Mouse (Mus musculus) left cerebral cortex, adult 11 months (tissue): ENCODE measurements around the gene Olfr1509.
"Not testable (repeated sequence)": the region's sequence is repeated elsewhere in the genome, so short reads cannot be mapped to it uniquely, and the experiment has no call there.

Experiments used
- DNase-seq: peaks from one replicate; pipeline ENCODE4 v3.0.0; 2022; ENCODE audit warnings: low spot score

The Olfr1509 gene

GRCm38 (mm10) chr14:52442690-52443089 lies at the start of gene Olfr1509:
Olfr1509 (plus strand) TSS chr14:52442990.
- DNase-seq: no peak

GRCm38 (mm10) chr14:52397279-52397678 lies 45.5 kb upstream of the Olfr1509 start, which contains the start of gene Olfr1511:
Olfr1511 (minus strand) TSS chr14:52397379.
- no peak for DNase-seq

GRCm38 (mm10) chr14:52410142-52410919 lies 32.5 kb upstream of the Olfr1509 start:
- not testable (repeated sequence) for DNase-seq

- DNase-seq: no peak
Observed at GRCm38 (mm10) chr14:52414273-52414672, 28.5 kb upstream of the Olfr1509 start, which contains the start of gene Olfr1510. Olfr1510 (minus strand) TSS chr14:52414373.

GRCm38 (mm10) chr14:52427686-52428085 lies 15.1 kb upstream of the Olfr1509 start:
- no peak for DNase-seq

GRCm38 (mm10) chr14:52451138-52451537 lies 8.3 kb downstream of the Olfr1509 start:
- no peak for DNase-seq

- no peak for DNase-seq
Observed at GRCm38 (mm10) chr14:52461928-52462327, 19.1 kb downstream of the Olfr1509 start.

GRCm38 (mm10) chr14:52465738-52466137 lies 22.9 kb downstream of the Olfr1509 start:
- DNase-seq: no peak

GRCm38 (mm10) chr14:52467395-52467794 lies 24.6 kb downstream of the Olfr1509 start, which contains the start of gene Olfr1508:
Olfr1508 (minus strand) TSS chr14:52467495.
- no peak for DNase-seq

GRCm38 (mm10) chr14:52495516-52495915 lies 52.7 kb downstream of the Olfr1509 start, which contains the start of gene Olfr1507:
Olfr1507 (minus strand) TSS chr14:52495749.
- DNase-seq: no peak
